Mouse (Mus musculus) left cerebral cortex, postnatal 10 days (tissue): Measurements from ENCODE around the gene Crebbp. TPM values are rescaled to one million over a fixed set of nuclear protein-coding genes. Genes with fewer than 3 reads are reported as not detected.

Experiments
- DNase-seq, 2 experiments: peaks; one replicate each; pipeline ENCODE4 v3.0.0; 2021 to 2022; ENCODE audit warnings: low spot score in 2 of 2, mixed read lengths in 1 of 2; ENCODE audit errors: extremely low spot score in 1 of 2
- intact Hi-C: fragments of 180-260 bp; cut with DNase I; formaldehyde crosslinking; loops from one replicate; pipeline ENCODE4 v1.15.1; 2025
- total RNA-seq, 2 experiments: library from RNA; stranded (reverse); gene quantifications; 2 replicates each; pipeline ENCODE4 v1.2.3; 2021

Gene Crebbp
- total RNA-seq, 2 experiments from 2014 or later = 79.1 to 80.5 TPM

DNA sequence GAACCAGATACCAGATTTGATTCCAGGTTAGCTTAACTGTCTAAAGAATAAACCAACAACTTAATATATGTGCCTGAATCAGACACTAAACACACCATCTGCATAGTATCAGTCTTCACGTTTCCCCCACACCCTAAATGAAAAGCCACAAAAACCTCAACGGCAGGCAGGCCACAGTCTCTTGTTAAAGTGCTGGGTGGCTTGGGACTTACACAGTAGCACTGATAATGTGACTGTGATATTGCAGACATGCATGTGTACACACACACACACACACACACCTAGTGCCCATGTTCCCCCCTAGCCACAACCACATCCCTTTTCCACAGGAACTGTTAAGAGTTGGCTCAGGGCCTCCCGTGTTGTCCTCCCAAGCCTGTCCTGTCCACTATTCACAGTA is 139.0 kb downstream of the Crebbp start:
- DNase-seq = no peak
- intact Hi-C loops = loop anchor here (5.0 kb wide), 1 partner anchor 137 kb away; the partner anchor contains the start of gene Crebbp

DNA sequence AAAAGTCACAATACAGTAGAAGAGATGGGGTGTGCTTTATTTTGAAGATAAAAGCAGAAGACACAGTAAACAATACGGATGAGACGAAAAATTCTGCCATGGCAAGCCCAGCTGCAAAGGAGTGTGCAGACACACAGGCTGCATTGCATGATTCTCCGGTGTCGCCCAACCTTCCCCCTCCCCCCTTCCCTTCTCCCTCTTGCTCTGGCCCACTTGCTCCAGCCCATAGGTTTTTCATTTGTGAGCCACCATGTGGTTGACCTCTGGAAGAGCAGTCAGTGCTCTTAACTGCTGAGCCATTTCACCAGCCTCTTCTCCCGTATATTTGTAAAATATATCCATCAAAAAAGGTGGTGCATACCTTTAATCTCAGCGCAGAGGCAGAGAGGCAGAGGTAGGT is 139.5 kb downstream of the Crebbp start:
- intact Hi-C loops = no loop called here
- DNase-seq = no peak

DNA sequence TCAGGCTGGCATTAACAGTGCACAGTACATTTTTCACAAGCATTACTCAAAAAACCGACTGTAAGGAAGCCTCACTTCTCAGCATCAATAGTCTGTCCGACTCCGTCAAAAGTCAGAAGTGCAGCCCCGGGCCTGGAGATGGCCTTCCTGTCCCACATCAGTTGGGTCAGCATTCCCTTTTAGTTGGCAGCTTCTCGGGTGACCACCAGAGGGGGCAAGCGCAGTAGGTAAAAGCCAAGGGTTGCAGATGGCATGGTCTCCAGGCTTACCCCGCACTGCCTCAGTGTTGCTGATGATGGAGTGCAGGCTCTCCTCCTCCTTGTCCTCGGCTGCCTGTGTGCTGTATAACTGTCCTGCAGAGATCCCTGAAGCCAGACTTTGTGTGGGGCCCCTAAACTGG is 145.2 kb downstream of the Crebbp start:
- DNase-seq = peak; percentile 26 to 72
- intact Hi-C loops = loop anchor here (5.0 kb wide), 1 partner anchor 219 kb away; no protein-coding TSS in a partner anchor

DNA sequence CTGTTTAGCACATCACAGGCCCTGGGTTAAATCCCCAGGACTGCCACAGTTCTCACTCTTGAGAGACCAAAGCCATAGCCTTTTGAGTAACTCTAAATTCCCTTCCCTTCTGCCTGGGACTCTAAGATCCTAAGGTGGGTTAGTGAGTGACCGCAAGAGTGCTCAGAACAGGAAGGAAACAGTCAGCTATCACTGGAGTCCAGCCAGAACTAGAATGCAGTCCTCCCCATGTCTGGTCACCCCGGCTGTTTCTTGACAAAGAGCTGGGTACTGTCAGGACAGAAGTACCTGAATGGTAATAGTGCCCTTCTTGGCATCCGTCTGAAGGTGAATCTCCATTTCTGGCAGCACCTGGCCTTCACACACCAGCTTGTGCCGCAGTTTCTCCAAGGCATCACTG is 148.9 kb downstream of the Crebbp start:
- intact Hi-C loops = loop anchor here (5.0 kb wide), 1 partner anchor 222 kb away; no protein-coding TSS in a partner anchor

DNA sequence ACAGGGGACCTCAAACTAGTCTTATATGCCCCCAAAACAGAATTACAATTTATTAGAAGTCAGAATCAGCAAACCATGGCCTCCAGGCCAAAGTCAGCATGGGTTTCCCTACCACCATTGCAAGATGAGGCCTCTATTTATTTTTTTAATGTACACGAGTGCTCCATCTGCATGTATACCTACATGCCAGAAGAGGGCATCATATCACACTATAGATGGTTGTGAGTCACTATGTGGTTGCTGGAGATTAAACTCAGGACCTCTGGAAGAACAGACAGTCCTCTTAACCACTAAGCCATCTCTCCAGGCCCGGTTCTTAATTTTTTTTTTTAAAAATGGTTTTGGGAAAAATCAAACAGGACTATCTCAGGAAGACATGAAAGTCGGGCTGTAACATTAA is 160.0 kb downstream of the Crebbp start:
- intact Hi-C loops = no loop called here
- no peak for DNase-seq

More for the DNA sequence above, 148.9 kb downstream of the Crebbp start:
- no peak for DNase-seq

DNA sequence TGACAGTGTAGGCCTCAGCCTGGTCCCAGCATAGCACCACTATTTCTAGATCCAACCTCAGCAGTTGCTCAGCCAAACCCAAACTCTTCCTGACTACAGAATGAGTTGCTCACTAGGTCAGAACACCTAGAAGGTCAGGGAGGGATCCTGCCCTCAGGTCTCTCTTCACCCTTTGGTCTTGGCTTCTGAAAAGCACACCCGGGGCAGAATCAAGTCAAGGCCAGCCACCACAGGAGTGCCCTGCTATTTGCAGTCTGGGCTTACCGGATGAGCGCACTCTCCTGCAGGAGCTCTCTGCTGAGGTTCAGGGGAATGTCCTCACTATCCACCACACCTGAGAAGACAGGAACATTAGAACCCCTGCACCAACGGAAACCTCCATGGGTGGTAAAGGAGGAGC is 161.2 kb downstream of the Crebbp start:
- DNase-seq = no peak
- intact Hi-C loops = no loop called here

DNA sequence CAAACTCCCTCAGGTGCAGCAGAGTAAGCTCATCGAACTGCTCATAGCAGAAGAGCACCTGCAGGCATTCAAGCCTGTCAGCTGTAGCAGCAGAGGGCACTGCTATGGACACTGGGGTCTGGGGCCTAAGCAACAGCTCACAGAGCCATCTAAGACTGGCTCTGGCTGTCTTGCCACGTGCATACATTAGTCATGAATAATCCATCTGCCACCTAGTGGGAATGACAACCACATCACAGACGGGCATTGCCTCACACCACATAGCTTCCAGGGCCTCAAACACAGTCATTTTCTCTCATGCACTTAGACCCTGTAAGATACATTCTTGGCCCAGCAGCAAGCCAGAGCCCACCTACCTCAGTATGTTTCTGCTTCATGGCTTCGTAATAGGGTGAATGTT is 168.3 kb downstream of the Crebbp start:
- no peak for DNase-seq
- intact Hi-C loops = no loop called here

DNA sequence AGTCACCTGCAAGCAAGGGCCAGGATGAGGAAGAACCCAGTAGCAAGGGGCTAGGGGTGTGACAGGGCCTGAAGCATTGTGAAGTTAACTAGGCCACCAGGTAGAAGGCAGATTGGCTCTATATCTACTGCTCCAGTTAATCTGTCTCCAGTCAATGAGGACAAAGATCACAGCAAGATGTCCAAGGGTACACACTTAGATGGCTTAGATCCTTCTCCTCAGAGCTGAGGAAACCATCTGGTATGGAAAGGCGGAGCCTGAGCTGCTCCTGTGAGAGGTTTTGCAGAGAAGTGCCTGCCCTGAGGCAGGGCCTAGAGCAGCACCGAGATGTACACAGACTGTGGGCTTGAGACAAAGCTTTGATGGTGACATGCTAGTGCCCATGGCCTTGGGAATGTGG is 169.7 kb downstream of the Crebbp start:
- DNase-seq = no peak
- intact Hi-C loops = no loop called here

DNA sequence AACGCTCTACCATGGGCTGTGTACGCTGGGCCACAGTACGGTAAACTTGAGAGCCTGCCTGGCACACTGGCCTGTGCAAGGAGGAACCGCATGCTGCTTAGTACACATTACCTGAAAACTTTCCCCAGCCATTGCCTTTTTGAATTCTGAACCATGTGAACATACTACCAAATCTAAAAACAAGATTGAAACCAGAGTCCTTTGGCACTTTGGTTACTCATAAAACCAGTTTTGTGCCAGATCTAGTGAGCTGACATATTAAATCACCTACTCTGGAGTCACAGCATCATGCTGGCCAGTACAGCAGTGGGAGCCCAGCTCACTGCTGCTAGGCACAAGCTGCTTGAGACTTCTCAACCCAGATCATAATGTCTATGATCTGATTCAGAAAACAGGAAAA is 172.2 kb downstream of the Crebbp start:
- DNase-seq = no peak
- intact Hi-C loops = no loop called here

DNA sequence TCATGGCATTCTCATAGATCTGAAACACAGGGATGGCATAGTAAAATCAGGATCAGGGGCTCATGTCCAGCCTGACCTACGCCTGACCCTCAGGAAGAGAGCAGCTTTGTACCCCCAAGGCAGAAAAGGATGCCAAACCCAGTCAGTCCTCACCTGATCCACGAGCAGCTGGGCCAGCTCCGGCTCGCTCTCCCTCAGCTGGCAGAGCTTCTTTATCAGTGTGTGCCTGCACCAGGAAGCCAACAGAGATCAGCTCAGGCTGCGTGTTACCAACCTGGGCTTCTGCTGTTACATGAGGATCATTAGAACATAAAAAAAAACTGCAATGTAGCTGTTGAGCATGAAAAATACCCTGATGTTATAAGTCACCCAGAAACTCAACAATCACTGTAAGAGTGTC is 173.6 kb downstream of the Crebbp start:
- no peak for DNase-seq
- intact Hi-C loops = no loop called here

DNA sequence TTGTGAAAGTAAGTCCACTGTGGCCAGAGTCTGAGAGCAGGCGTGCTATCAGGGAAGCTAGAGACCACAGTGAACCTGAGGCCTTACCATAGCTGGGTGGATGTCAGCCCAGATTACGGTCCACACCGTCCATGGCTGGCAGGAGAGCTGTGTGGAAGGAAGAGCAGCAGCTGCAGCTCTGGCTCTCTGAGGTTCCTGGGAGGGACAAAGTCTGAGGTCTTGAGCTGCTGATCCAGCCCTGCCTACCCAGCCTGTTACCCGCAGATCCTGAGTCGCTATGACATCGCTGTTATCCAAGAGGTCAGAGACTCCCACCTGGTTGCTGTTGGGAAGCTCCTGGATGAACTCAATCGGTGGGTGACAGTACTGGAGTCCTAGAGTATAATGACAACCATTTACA is 176.1 kb downstream of the Crebbp start:
- DNase-seq = no peak
- intact Hi-C loops = no loop called here

DNA sequence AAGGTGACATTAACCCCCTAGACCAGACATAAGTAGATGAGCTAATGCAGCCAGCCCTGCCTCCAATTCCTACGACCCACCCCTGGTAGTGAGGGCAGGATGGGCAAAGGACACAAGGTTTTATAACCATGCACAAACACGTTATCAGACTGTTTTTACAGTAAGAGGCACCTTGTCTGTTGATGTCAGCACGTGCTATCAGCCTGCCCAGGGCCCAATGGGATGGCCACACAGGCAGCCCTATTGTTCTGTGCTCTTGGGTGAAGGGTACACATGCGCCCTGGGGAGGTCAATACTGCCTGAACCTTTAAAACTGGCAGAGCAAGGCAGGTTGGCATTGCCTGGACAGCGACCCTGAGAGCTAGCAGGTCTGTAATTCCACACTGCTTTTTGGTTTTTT is 177.0 kb downstream of the Crebbp start, which contains the start of gene Dnase1:
Gene Dnase1, plus strand, starts transcription at position 136 of the 400 bp plus-strand sequence.
- intact Hi-C loops = no loop called here
- DNase-seq = no peak

DNA sequence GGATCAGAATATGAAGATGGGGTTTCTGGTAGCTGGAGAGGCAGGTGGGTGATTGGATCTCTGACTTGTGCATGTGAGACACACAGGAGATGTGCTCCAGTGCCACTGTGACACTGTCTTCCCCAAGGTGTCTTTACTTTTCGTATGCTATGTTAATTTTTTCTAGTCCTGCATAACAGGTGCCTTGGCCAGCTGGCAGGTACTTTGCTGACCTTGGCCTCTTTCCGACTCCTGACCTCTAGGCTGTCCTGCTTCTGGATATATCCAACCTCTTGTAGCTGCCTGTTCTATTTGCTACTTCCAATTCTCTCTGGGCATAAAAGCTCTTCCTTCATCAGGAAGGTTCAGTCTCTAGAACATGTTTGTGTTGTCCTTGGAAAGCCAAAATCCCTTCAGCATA is 178.2 kb downstream of the Crebbp start:
- no peak for DNase-seq
- intact Hi-C loops = no loop called here

DNA sequence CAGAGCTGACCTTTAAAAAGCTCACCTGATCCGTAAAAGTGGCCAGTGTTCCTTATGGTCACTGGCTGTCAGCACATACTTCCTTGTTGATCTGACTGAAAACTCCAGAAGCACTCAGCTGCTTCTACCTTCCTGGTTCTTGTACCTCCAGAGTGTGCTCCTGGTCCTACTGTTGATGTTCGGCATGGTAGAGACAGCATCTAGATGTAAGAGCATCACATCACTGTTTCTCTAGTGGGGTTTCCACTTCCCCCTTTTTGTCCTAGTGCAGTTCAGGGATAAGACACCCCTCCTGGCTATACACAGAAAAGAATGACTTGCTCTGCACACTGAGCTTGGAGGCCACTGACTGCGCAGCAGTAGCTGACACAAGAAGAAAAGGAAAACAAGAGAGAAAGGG is 179.3 kb downstream of the Crebbp start:
- no peak for DNase-seq
- intact Hi-C loops = no loop called here

DNA sequence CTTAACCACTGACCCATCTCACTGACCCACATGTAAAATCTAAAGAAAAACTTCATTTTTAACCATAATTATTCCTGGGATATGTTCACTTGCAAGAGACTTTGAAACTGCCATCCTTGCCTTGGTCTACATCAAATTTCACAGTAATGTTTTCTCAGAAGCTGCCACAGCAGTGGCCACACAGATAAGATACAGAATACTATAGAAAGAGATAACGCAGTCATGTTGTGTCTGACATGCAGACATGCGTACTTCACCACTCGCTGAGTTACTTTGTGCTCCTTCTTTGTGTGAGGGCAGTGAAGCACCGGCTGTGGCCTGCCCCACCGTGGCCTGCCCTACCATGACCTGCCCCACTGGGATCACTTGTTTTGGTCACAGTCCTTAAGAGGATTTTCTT is 179.8 kb downstream of the Crebbp start:
- no peak for DNase-seq

DNA sequence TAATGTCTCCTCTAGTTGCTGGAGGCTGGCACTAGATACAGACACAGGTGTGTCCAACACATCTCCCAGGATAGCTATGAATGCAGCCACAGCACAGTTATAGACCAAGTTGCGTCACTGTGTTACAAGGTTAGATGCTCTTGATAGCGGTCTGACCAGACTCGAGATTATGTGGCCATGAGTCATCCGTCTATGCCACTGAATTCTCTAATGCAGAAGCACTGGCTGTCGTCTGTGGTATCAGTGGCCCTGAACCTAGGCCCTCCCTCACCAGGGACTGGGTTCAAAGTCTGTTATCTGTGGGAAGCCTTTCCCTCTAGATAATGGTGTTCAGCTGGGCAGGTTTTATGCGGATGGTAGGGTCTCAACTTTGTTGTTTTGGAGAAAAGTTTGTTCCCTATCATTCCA is 181.5 kb downstream of the Crebbp start:
- intact Hi-C loops = no loop called here
- no peak for DNase-seq

More for the DNA sequence above, 179.8 kb downstream of the Crebbp start:
- intact Hi-C loops = no loop called here

DNA sequence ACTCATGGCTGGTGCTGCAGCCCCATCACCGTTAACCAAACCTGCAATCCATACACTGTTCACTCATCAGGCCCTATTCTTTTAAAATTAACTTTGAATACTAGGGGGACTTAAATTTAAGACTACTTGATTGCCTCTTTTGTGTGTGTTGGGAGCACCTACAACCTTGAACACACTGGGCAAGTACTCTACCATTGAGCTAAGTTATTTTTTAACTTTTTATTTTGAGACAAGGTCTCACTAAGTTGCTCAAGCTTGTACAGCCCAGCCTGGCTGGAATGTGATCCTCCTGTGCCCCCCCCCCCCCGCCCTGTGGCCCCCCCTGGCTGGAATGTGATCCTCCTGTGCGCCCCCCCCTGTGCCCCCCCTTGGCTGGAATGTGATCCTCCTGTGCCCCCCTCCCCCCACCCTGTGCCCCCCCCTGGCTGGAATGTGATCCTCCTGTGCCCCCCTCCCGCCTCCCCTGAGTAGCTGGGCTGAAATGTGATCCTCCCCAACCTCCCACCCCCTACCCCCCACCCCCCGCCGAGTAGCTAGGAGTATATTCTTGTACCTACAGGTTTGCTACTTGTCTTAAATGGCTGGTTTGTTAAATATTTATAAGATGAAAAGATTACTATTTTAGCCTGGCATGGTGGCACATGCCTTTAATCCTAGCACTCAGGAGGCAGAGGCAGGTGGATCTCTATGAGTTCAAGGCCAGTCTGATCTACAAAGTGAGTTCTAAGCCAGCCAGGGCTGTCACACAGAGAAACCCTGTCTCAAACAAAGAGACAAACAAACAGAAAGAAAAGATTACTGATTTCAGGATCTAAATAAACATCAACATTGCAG is 182.1 kb downstream of the Crebbp start:
- intact Hi-C loops = no loop called here
- DNase-seq = no peak
